Mouse (Mus musculus): ENCODE results near the gene Pkdcc. TPM values are rescaled to one million over a fixed set of nuclear protein-coding genes. Genes with fewer than 3 reads are reported as not detected.

The Pkdcc gene
- total RNA-seq, 2 experiments from 2014 or later = 43.1 to 57.1 TPM

DNA sequence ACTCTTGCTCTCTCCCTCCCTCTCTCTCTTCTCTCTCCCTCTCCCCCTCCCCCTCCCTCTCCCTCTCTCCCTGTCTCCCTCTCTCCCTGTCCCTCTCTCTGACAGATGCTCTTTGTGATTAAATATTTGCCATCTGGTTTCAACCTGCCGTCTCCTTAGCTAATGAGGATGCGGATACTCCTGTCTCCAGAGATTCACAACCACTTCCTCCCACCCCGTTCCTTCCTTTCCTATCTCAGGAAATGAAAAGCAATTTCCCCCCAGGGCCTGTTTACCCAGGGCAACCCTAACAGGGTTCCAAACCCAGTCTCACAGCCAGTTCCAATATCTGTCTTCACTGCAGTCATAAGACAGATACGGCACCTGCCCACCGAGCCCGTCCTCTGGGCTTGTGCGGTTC lies 31.0 kb downstream of the Pkdcc start:
- no peak for DNase-seq

DNA sequence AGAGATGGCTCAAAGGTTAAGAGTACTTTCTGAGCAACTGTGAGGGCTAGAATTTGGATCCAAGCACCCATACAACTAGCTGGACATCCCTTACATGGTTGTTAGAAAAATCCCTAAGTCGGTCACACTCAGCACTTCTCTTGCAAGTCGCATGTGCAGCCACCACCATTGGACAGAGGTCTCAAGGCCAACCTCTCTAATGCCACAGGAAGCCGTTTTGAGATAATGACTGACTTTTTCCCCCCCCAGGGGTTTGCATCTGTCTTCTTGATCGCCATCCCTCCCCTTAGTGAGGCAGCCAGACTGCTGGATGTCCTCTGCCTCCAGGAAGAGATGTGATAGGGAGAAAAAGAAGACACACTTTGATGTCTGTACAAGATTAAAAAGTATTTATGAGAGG lies 32.1 kb downstream of the Pkdcc start:
- DNase-seq = no peak

DNA sequence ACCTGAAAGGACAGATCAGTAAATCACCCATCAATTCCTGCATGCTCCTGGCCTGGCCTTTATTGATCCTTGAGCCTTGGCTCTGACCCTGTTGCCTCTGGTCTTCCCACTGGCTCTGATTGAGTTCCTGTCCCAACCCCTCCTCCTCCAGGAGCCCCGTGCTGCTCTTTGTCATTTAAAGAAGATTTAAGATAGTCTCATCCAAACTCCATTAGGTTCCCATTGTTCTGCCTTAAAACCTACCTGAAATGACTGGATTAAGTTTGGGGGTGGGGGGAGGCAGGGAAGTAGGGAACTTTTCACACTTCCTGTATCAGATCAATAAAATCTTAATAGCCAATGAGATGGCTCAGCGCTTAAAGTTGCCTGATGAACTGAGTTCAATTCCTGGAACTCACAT lies 33.4 kb downstream of the Pkdcc start:
- no peak for DNase-seq

DNA sequence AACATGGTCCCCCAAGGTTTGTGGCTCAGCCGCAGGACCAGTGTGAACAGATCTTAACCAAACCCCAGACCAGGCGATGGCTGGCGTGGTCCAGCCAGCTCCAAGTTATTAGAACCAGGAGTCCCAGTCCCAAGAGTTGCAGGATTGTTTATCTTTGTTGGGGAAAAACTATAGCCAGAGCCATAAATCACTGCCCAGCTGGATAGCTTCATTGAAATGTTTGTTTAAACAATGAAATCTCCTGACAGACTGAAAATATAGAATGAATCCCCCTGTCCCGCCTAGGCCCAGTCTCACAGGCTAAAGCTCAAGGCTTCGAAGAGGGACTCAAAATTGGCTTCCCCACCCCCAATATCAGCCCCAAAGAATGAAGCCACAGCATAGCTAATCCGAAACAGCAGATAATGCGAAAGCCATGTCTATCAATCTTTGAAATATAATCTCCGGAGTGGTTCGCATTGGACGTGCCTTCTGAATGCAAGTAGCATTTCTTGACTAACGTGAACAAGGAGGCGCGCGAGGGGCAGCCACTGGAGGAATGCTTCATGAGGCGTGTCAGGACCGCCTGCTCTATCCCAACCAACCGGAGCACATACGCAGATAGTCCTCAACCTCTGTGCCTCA lies 35.9 kb downstream of the Pkdcc start:
- no peak for DNase-seq

DNA sequence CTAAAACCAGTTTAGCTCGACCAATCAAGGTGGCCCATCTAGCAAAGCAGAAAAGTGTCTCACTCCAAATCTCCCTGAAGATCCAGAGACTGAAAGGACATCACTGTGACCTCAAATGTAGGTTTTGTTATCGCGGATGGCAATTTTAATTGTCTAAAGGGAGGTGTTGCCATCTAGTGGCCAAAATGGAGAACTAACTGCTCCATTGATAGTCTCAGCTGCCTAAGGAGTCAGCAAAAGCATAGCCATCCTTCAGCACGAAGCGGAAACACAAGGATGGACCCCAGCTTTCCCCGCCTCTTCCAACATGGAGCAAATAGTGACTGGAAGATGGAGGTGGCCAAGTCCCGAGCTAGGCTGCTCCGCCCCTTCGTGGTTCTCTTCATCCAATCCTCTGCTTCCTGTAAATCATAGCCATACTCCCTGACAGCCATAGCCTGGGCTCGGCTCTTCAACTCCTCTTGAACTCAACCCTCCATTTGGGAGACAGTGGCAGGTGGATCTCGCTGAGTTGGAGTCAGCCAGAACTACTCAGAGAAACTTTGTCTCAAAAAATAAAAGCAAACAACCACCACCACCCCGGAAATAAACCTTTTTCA lies 38.1 kb downstream of the Pkdcc start:
- peak; percentile 49 to 75 for DNase-seq

DNA sequence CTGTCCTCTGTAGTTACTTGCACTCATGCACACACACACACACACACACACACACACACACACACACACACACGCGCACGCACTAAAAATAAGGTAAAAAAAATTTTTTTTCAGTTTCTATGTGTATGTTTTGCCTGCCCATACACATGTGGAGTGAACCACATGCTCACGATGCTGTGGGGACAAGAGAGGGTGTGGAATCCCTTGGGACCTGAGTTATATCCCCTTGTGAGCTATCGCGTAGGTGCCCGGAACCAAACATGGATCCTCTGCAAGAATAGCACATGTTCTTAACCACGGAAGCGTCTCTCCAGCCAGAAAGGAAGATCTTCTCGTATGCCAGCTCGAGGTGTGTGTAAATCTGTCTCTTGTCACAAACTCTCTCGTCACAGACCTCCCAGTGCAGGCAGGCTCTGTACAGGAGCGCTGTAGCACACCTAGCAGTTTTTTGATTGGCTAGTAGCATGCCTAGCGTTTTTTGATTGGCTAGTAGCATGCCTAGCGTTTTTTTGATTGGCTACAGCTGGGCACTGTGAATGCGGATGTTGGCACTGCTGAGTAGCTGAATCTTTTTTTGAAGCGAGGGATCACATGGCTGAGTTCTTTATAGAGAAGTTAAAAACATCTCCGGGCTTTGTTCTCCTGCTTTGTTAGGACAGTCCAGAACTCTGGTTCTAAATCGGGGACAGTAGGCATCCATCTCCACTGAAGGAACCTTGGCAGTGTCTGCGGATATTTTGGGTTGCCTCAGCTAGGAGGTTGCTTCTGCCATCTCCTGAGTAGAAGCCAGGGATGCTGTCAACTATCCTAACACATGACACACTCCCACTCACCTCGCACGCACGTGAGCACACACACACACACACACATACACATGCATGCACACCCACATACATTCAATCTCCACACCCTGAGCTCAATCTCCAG lies 52.4 kb downstream of the Pkdcc start:
- peak; percentile 78 to 90 for DNase-seq

DNA sequence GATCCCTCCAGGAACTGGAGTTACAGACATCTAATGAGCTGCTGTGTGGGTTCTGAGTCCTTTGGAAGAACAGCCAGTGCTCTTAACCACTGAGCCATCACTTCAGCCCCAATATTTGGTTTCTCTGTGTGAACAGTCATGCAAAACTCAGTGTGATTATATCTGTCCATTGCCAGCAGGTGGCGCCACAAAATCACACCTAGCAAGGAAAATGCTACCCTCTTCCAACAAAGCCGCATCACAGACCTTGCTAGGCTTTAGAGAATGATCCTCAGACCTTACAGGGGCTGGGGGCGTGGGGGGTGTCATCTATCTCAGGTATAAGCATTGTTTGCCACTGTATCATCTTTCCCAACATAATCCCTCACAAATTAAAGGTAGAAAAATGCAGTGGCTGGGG lies 56.4 kb downstream of the Pkdcc start:
- peak; percentile 79 to 95 for DNase-seq

DNA sequence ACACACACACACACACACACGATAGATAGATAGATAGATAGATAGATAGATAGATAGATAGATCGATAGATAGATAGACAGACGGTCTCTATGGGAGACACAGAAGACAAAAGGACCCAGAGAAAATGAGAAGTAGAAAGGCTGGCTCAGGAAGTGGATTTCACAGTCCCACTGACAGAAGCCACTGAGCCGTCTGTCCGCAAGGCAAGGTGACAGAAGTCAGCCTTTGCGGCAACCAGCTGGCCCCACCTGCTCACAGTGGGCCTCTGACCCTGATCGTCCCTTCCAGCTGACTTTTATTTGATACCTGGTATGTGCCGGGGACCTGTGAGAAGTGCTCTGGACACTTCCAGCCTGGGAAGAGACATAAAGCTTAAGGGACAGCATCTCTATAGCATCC lies 57.5 kb downstream of the Pkdcc start:
- no peak for DNase-seq

DNA sequence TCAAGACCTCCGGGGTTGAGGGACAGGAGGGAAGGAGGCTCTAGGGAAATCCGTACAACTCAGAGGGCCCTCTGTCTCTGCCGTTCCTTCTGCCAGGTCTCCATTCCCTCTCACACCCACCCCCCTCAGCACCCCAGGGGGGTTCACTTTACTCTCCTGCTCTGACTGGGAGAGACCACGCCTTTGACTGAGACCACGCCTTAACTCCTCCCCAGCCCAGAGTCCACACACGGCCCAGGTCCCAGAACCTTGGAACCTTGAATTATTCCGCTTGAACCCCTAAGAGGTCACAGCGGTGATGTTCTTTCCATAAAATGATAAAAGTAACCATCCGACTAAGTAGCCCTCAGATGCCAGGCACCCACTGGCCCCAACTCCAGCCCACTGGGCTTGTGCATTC lies 58.5 kb downstream of the Pkdcc start:
- DNase-seq = peak in 1 of 2 experiments; percentile 28

DNA sequence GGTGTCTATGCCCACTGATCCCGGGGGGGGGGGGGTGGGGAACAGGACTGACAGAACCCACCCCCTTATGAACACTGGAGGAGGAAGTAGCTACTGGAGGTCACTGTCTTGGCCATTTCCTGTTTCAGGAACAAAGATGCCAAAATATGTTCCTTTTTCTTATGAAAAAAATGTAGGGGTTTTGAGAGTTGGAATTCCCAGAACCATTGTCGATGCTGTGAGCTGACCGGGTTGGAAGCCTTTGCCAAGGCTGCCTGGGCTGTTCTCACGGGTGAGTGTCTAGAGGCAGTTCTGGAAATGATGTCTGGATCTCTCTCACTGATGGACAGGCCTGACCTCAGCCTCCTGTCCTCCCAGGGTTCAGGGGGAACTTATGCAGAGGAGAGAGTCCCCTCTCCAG lies 59.0 kb downstream of the Pkdcc start:
- peak; percentile 33 to 38 for DNase-seq

Other genes with a start within 250 kb of the Pkdcc start
- gene Eml4, start 135.6 kb downstream of the Pkdcc start, total RNA-seq (2021) = 1 to 10 TPM; 4.3 to 4.4 TPM

Data from heart, adult 18-20 months (tissue).